Mouse (Mus musculus): ENCODE data around the gene Rbm11. TPM values are rescaled to one million over a fixed set of nuclear protein-coding genes. Genes with fewer than 3 reads are reported as not detected.

Gene Rbm11
- not detected for total RNA-seq (2023)

GRCm38 (mm10) chr16:75592671-75593500, at the start of gene Rbm11:
Rbm11 (plus strand) TSS chr16:75592844.

GRCm38 (mm10) chr16:75585961-75586360, 6.7 kb upstream of the Rbm11 start, which contains the start of gene Lipi:
Lipi (minus strand) TSS chr16:75586061.

Other genes starting within 250 kb of the Rbm11 start
- gene Lipi, start 6.8 kb upstream of the Rbm11 start, total RNA-seq (2023) = not detected
- 10 to 100 TPM; 14.6 to 16.3 TPM for gene Hspa13, start 174.3 kb downstream of the Rbm11 start, total RNA-seq (2023)

Data from T-cell, adult 66 days (primary cell).